Mouse (Mus musculus) bone marrow, adult 2 months (tissue): ENCODE measurements around the gene Akap2.

Source experiments
- CTCF ChIP-seq: fragments of 200-500 bp; IDR thresholded peaks from 2 replicates; pipeline ENCODE4 v1.5.1; 2011; ENCODE audit warnings: low read length, control low read depth; ENCODE audit not compliant: control insufficient read depth, insufficient read depth
- POLR2A ChIP-seq: fragments of 200-500 bp; IDR thresholded peaks from 2 replicates; pipeline ENCODE4 v1.6.1; 2011; ENCODE audit warnings: low read depth, mild to moderate bottlenecking, control low read depth, low read length, borderline replicate concordance; ENCODE audit not compliant: control insufficient read depth

DNA sequence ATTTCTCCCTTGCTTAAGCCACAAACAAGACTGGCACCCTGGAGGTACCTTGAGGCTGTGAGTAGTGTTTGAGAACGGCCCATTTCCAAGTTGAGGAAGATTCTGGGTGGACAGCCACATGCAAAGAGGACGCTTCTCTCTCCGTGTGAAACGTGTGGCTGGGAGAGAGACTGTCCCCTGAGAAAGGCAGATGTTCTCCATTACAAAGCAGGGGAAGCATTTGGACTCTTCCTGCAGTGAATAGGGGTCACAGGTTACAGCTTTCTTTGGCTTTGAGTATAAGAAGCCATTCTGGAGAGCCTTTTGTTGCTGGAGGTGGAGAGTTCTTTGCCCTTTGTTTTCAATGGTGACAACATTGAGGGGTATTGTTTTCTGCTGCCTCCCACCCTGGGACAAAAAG is 48.3 kb downstream of the Akap2 start:
- no peak for TF ChIP-seq POLR2A
- TF ChIP-seq CTCF, result no peak
